Mouse (Mus musculus) 3T3-L1 (cell line): ENCODE measurements at regions not wholly inside any gene's neighbourhood (a gene's known extent, or its start where the extent isn't known, plus 50 kb on each side); places are given as distances from the start of the nearest gene placed in this dataset.
A peak's percentile ranks its signal among the peaks of the same experiment; 100 is the strongest.

ENCODE experiments used
- DNase-seq: peaks from one replicate; pipeline ENCODE4 v3.0.0-alpha.2; 2015; ENCODE audit warnings: low read depth, low spot score

DNA sequence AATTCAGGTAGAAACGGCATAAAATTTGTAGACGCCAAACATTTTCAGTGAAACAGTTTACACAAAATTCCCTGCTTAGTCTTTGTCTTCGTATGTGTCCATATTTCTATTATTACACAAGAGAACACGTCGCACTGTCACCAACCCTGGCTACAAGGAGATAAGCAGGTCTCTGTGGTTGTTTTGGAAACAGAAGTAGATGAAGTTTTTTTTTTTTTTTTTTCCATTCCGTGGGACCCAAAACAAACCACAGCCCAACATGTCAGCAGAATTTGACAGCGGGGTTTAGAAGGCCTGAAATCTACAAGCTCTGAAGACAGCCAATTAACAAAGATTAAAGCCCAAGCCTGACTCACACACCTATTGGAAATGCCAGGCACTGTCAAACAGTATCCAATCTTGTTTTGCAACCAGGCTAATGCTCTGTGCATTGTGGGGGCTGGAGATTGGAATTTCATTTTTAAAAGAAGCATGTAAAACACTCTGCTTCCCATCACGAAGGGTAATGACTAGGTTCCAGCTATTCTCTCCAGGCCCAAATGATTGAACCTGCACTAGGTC is 428.5 kb upstream of the Btbd3 start:
- no peak for DNase-seq

DNA sequence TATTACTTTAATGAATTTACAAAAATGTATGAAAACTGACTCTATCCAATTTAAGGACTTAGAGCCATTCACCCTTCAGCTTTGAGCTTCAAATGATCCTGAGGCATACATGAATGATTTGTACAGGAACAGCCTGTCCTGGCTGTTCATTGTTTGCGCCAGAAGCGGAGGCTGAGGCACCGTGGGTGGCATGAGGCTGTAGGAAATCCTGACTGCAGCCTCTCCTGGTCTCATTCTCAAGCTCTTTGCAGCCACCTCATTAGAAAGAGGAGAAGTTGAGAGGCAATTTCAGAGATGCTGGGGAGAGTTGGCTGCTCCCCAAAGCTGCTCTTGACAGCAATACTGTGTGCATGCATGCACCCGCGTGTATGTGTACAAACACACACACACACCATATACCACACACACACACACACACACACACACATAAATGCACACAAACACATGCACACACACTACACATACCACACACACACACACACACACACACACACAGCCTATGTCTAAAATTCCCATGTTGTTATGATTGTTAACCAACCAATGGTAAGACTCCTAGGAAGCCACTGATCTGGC is 434.9 kb upstream of the Btbd3 start:
- DNase-seq, result no peak

DNA sequence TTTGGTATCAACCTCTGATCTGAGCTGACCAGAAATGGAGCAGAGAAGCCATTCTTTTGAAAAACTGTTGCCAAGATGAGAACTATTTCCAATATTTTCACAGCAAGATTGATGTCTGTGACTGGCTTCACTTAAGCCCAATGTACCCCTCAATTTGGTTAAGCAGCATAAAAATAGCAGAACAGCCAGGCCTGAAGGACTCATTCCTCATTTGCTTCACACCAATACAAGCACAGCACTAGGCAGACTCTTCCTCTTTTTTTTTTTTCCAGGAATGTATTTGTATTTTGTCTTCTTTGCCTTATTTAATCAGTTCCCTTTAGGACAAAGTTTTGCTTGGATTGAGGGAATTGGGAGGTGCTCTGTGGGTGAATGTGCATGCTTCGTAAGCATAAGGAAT is 441.4 kb upstream of the Btbd3 start:
- DNase-seq, result no peak

DNA sequence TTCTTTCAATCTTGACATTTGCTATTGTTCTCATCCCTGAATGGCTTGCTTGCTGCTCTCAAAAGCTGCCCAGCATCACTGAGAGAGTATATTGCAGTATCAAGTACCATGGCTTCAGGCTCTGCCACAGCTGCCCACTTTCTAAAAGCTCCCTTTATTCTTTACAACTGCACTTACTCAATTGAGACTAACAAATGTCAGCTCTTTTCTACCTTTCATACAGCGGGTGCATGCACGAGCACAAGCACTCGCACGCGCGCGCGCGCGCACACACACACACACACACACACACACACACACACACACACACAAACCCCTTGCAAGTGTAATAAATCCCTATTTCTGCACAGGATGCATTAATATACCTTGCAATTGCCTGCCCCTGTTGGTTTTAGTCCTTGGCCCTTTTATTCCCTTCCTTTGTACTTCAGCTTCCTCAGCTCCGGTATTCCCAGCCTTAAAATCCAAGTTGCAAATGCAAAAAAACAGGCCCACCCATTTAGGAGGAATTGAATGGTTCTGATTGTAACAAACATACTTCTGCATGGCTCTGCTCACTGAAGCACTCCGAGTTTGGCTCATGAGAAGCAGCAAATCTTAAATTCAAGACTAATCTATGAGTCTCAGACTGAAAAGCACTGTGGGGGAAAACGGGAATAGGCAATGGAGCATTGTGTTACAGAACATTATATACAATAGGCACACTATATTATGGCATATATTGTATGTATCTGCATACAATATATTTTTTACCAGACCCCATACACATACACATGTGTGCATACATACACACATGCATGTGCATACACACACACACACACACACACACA is 447.7 kb upstream of the Btbd3 start:
- DNase-seq, result no peak

DNA sequence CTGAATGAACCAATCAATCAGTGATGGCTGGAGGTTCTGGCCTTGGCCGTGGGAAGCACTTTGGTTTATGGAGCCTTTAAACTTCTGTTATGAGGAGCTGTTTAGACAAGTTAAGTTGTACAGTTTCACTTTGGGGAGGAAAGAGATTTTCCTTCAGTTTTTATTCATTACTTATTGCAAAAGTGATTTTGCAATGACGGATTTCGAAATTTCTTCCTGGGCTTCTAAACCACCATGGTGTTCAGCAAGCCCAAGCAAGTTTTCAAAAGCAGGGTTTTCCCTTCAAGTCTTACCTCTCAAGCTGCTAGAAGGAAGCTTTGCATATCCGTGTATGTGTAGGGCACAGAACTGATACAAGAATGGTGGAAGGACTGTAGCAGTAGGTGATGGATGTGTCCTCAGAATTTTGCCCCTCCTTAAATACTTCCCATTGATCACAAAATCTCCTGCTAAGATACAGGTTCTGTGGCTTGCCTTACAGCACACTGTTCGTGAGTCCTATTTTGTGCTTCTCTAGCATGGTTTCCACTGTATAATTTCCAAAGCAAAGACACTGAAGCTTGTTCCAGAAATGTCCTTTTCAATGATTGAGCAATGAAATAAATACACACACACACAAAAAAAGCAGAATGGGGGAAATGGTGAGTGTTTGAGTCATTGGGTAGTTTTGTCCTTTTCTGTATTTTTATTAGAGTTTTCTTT is 448.6 kb upstream of the Btbd3 start:
- DNase-seq, result peak; percentile 27

DNA sequence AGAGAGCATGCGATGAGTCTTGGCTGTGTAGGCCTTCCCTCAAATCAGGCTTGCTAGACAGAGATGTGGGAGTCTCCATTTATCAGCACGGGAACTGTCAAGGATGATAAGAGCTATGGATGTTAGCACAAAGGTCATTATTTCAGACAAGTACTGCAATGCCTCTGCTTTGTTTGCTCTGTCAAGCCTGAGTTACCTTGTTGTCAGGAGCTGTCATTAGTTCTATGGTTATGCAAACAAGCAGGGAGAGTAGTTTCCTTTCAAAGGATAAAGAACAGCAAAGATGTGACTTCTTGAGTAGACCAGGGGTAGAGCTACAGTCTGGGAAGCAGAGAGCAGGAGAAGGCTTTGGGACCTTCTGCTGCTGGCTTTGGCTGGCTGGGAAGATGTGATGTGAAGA is 461.5 kb upstream of the Btbd3 start:
- no peak for DNase-seq

DNA sequence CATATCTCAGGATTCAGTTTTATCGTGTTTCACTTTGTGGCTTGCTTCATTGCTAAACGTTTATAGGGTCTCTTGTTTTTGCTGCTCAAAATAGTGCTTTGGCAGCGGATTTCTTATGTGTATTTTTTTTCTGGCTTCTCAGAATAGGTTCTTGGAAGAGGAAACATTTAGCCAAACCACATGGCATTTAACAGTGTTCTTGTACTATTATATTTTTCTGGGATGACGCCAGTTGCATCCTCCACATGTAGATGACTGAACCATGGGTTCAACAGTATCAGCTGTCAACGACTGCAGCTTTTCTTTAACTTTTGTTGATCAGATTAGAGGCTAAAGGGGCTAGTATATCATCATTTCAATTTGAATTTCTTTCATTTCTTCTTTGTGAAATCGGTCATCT is 472.3 kb upstream of the Btbd3 start:
- DNase-seq, result peak; percentile 68

DNA sequence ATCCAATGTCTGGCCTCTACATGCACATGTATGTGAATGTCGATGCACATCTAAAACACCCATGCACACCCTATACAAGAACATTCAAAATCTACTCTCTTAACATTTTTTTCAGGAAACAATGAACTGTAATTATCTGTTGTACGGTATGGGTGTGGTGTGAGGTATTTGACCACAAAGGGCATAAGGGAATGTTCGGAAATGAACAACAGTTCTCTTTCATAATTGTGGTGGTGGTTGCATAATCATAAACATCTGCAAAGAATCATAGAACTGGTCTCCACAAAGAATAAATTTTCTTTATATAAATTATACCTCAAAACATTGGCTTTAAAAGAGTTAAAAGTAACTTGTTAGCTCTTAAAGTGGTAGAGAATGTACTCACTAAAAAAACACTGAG is 478.9 kb upstream of the Btbd3 start:
- DNase-seq, result peak; percentile 75

DNA sequence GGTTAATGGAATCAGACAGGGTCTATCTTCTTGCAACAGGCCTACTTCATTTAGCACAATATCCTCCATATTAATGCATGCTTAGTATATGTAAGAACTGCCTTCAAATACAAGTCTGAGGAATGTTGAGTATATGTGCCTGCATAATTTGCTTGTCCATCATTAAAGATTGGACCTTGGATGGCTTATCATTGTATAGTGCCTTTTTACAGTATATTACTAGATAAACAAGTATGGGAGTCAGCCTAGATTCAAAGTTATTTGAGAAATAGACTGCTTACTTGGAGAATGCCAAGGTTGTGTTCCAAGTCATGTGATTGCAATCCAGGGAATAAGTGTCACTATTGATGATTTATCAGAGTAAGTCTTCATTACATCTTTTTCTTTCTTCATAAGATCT is 491.6 kb upstream of the Btbd3 start:
- DNase-seq, result no peak

DNA sequence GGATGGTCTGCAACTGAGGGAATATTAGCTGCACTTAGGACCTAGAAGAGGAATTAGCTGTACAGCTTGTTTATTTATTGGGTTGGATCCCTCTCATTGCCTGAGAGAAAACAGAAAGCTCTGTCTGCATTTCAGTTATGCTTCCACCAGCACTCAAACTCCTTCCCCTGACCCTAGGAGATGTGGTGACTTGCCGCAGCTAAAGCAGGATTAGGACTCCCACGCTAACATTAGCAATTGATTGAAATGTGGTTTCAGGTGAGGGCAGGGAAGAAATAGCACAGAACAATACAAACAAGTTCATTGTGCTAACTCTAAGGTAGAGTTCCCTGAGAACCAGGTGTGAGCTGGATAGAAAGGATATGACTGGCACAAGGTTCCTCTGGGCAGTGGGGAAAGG is 496.9 kb upstream of the Btbd3 start:
- DNase-seq, result no peak

DNA sequence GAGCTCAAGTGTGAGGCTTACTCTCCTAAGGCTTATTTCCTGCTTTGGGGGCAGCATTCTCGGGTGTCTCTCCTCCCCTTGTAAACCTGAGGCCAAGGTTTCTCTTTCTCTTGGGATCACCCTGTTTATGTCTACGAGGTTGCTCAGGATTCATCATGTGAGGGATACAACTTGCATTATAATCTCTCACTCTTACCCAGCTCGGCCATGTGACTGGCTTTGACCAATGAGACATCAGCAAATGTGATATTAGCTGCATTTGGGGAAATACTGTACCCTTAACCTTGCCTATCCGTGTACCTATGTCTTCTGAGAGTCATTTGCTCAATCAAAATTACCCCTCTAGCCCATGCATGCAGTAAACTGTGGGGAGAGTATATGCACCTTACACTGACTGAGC is 498.0 kb upstream of the Btbd3 start:
- DNase-seq, result no peak

DNA sequence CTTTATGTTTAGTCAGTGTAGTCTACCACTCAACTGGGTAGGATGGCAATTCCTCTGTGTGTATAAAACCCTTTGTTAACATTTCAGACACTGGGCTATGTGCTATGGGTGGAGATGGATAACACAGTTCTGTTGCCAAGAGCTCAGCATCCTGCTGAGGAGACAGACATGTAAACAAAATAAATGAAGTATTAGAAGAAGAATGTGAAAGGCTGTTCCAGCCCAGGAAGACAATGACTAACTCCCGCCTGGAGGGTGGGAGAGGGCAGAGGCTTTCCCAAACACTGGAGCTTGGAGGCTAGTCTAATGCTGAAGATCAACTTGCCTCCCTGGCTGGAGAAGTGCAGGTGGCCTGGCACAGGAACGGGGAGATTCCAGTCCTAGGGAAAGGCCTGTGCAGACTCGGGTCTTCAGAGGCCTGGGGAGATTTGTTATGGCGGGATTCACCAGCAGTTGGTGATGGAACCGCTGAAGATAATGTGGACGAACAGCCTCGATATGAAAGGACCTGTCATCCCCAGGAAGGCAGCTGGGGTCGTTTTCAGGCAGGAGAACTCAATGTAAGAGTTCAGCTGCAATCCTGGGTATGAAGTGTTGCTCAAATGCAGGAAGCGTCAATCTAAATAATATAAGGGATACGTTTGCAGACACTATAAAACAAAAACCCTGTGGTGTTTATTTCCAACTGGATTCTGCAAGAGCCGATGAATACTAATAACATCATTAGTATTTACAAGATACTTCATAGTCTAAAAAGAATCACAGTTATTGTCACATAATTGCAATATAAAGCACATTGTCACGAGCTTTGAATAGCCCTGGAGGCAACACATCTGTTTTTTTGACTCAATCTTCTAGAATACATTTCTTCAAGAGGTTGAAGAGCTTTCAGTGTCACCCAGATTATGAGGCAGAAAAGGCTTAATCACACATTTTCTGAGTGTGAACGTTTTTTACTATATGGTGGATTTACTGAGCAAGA is 498.8 kb upstream of the Btbd3 start:
- DNase-seq, result peak; percentile 85

DNA sequence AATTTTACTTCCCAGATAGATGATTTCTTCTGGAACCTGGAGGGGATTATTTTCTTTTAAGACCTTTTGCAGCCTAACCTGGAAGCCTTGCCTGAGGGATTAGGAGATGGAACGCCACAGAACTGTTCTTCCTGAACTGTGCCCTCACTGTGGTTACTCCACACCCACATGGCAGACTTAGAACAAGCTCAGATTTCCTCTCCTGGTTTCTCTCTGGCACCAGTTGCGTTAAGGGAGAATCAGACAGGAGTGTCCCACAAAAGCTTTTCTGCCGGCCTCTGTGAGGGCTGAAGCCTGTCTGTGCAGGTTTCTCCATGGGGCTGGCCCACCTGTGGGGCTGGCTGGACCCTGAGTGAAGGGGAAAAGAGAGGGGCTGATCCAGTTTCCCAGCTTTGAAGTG is 500.1 kb upstream of the Btbd3 start:
- DNase-seq, result peak; percentile 67

DNA sequence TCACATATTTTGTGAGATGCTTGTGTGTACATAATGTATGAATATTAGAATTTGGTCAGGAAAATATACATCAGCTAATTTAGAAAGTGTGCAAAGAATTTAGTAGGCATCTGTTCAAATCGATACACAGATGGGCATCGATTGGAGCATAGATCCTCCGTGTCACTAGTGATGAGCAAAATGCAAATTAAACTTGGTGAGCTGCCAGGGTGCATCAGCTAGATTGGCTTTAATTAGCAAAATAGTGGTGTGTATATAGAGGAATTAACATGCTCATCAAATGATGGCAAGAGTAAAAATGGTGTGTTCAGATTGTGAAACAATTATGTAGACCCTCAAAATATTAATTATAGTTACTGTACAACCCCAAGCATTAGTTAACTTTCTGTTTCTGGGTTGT is 501.9 kb upstream of the Btbd3 start:
- DNase-seq, result no peak

DNA sequence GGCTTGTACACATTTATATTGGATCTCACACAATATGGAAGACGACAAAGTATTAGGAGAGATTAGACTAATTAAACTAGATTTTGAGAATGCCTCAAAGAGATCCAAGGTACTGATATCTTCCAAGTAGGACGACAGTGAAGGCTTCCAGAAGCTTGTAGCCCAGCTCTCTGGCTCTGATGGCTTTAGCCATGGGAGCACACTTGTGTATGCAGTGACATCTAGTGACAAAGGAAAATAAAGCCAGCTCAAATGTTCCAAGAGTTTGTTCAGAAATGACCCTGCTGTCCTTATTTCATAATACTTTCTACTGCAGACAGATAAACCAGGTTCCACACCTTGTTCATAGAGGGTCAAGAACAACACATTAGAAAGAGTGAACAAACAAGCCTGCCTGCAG is 524.0 kb upstream of the Btbd3 start:
- DNase-seq, result peak; percentile 79

DNA sequence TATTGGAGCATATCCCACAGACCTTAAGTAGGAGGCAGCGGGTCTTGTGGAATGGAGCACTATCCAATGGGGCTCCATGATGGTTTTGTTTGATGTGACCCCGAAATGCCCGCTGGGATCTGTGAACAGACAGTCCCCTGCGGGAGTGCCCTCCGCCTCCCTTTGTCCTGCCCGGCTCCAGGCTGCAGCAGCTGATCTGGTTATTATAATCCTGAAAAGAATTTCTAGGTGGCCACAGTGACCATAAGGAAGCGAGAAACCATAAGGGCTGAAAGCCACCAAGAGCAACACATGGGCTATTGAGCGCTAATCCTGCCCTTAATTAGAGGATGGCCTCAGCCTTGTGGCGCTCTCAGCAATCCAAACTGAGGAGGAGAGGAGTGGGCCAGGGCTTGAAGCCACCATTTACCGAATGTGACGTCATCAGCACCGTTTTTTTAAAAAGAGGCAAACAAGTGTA is 525.9 kb upstream of the Btbd3 start:
- DNase-seq, result no peak

DNA sequence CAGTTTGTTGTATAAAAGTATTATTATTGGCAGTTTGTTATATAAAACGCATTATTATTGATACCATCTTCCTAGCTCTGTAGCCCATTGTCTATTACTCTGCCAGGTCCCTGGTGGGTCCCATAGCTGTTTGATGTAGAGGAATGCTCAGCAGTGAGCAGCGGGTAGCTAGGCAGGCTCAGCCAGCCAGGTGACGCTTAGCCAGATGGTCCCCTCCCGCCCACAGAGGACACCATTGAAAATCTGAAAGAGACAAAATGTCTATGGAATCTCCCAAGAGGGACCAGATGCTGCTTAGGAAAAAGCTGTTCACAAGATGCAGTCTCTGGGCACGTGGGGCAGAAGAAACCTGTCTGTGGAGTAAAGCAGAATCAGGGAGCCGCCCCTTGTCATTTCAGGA is 526.5 kb upstream of the Btbd3 start:
- no peak for DNase-seq

DNA sequence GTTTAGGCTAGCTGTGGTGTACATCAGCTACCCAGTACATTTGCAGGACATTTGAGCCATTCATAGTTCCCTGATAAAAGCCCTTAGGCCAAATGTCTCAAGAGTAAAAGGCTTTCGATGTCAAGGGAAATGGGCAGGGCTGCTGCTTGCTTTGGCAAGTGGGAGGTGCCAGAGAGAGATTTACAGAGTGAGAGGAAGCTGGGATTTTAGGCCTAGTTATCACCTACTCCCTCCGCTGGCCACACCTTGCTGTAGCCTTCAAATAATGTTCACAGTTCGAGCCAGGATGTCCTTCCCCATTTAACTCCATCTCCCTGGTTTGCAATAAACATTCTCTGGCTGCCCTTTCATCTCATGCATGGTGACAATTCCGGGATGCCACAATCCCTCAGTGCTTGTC is 527.2 kb upstream of the Btbd3 start:
- peak; percentile 87 for DNase-seq

DNA sequence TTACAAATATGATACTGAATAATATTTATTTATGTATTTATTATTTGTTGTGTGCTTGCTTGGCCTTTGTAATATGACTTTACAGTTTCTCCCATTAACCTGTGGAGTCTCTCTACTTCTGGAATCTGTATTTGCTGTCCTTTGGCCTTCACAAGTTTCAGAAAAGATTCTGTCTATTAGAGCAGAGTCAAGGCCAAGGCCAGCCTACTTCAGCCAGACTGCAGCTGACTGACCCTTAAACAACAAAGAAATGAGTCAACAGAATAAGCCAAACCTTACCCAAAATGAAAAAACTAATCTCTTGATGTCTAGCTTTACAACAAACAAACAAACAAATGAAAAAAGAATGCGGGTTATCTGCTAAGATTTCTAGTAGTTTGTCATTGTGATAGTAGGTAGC is 532.7 kb upstream of the Btbd3 start:
- DNase-seq, result no peak

DNA sequence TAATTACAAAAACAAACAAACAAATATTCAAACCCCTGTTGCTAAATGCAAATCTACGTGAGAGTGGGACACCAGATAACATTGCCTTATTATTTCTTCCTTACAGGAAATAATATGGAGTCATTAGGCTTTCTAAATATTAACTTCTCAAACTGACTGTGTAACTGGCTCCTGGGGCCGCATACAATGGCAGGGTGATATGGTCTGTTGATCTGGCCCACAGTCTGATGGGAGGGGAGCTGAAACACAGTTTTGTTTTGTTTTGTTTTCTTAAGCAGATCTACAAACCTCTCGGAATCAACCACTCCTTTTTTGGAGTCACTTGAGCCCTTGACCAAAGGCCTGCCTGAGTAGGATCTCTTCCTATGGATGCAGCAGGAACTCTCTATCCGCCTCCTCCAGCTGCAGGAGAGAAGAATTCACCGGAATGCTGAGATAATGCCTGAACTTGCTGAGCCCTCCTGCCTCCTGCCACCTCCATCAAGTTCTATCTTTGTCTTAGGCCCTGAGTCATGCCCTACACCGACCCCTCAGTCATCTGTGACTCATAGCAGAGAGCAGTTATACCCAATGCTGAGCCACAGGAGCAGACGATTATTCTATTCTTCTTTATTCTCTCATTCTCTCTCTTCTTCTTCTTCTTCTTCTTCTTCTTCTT is 534.5 kb upstream of the Btbd3 start:
- peak; percentile 86 for DNase-seq

DNA sequence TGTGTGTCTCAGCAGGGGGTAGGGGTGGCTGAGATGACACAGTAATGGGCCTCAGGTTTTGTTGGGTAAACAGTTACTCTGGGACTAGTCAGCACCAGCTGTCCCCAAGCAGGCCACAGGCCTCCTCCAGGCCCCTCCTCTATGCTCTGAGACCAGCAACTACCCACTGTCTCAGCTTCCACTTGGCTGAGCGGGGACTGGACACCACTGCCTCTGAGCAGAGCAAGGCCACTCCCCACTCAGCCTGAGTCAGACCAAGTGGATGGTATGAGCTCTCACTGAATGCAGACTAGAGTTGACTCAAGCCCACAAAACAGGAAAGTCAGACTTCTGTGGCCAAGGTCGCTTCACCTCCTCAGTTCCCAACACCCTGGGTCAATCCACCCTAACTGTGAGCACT is 540.5 kb upstream of the Btbd3 start:
- DNase-seq, result peak; percentile 79
